Mouse (Mus musculus) ovary, postnatal 36 days (tissue): Measurements from ENCODE around the gene Asap3.
A peak's percentile ranks its signal among the peaks of the same experiment; 100 is the strongest.

Experiments
- DNase-seq: peaks from one replicate; pipeline ENCODE4 v3.0.0; 2022; ENCODE audit warnings: low spot score, mixed read lengths

The Asap3 gene

GRCm38 (mm10) chr4:136259916-136260315, 53.8 kb downstream of the Asap3 start:
- DNase-seq, result no peak

GRCm38 (mm10) chr4:136260491-136261180, 54.5 kb downstream of the Asap3 start:
- peak; percentile 74 for DNase-seq

GRCm38 (mm10) chr4:136261912-136262311, 55.7 kb downstream of the Asap3 start:
- DNase-seq, result no peak

- DNase-seq, result no peak
These were observed 57.4 kb downstream of the Asap3 start for GRCm38 (mm10) chr4:136263555-136263954.

- no peak for DNase-seq
These were observed 60.7 kb downstream of the Asap3 start for GRCm38 (mm10) chr4:136266716-136267343.

GRCm38 (mm10) chr4:136268912-136269311, 62.7 kb downstream of the Asap3 start:
- DNase-seq, result no peak

- no peak for DNase-seq
These were observed 64.5 kb downstream of the Asap3 start for GRCm38 (mm10) chr4:136270648-136271047.

- no peak for DNase-seq
These were observed 74.9 kb downstream of the Asap3 start for GRCm38 (mm10) chr4:136281097-136281496.

- no peak for DNase-seq
These were observed 75.4 kb downstream of the Asap3 start for GRCm38 (mm10) chr4:136281611-136282010.

- no peak for DNase-seq
These were observed 76.7 kb downstream of the Asap3 start for GRCm38 (mm10) chr4:136282621-136283480.

GRCm38 (mm10) chr4:136283783-136284182, 77.6 kb downstream of the Asap3 start:
- no peak for DNase-seq

GRCm38 (mm10) chr4:136284455-136284854, 78.3 kb downstream of the Asap3 start, which contains the start of gene Zfp46:
Gene Zfp46 (plus strand): TSS chr4:136284683.
- DNase-seq, result peak; percentile 59

GRCm38 (mm10) chr4:136284891-136285290, 78.7 kb downstream of the Asap3 start:
- no peak for DNase-seq

GRCm38 (mm10) chr4:136285348-136285810, 79.2 kb downstream of the Asap3 start:
- peak; percentile 92 for DNase-seq

- peak; percentile 94 for DNase-seq
These were observed 79.7 kb downstream of the Asap3 start for GRCm38 (mm10) chr4:136285811-136286371.

- DNase-seq, result no peak
These were observed 84.0 kb downstream of the Asap3 start for GRCm38 (mm10) chr4:136289918-136290780.

- no peak for DNase-seq
These were observed 84.8 kb downstream of the Asap3 start for GRCm38 (mm10) chr4:136290781-136291595.

- DNase-seq, result no peak
These were observed 85.5 kb downstream of the Asap3 start for GRCm38 (mm10) chr4:136291692-136292091.
